Mouse (Mus musculus): ENCODE data around the gene Ddc.

Gene Ddc

GRCm38 (mm10) chr11:11844367-11844971 is 53.5 kb downstream of the Ddc start:
- DNase-seq (ENCODE audit: low spot score in 2 of 2): no peak

- DNase-seq (ENCODE audit: low spot score in 2 of 2): no peak
Observed at GRCm38 (mm10) chr11:11841590-11841989, 56.4 kb downstream of the Ddc start.

DNA sequence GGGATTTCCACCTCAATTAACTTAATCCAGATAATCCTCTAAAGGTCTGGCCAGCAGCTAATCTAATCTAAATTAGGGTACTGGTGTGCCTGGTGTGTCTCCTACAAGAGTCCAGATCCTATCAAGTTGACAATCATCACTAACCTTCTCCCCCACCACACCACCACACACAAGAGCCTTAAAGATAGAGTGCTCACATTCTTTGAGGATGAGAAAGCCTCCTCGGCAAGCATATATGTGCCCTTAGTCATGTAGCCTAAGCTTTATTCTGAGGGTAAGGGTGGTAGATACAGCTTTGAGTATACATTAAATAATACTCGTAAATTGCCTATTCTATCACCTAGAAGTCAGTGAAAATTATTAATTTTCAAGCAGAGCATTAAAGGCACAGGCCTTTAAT is 57.2 kb downstream of the Ddc start:
- DNase-seq (ENCODE audit: low spot score in 2 of 2): no peak

GRCm38 (mm10) chr11:11839874-11840273 is 58.1 kb downstream of the Ddc start:
- DNase-seq (ENCODE audit: low spot score in 2 of 2): no peak

- DNase-seq (ENCODE audit: low spot score in 2 of 2): no peak
Observed at GRCm38 (mm10) chr11:11837384-11837783, 60.6 kb downstream of the Ddc start.

- no peak for DNase-seq (ENCODE audit: low spot score in 2 of 2)
Observed at GRCm38 (mm10) chr11:11836713-11837370, 61.1 kb downstream of the Ddc start.

GRCm38 (mm10) chr11:11836262-11836661 is 61.7 kb downstream of the Ddc start:
- no peak for DNase-seq (ENCODE audit: low spot score in 2 of 2)

DNA sequence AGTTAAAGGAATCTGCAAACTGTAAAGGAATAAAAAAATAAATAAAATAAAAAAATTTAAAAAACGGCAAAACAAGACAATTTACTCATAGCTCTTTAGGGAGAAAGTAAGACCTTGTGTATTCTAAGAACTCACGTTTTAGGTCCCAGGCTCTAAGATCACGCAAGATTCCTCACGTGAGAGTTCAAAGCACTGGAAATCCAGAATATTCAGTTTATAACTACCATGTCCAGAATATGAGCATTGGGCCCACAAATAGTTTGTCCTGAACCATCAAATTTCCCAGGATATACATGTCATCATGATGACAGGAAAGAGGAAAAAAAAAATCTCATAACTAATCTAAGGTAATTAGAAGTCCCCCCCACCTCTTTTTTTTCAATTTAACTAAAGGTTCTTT is 62.2 kb downstream of the Ddc start:
- no peak for DNase-seq (ENCODE audit: low spot score in 2 of 2)

- no peak for DNase-seq (ENCODE audit: low spot score in 2 of 2)
Observed at GRCm38 (mm10) chr11:11835361-11835760, 62.6 kb downstream of the Ddc start.

GRCm38 (mm10) chr11:11833100-11833499 is 64.8 kb downstream of the Ddc start:
- no peak for DNase-seq (ENCODE audit: low spot score in 2 of 2)

DNA sequence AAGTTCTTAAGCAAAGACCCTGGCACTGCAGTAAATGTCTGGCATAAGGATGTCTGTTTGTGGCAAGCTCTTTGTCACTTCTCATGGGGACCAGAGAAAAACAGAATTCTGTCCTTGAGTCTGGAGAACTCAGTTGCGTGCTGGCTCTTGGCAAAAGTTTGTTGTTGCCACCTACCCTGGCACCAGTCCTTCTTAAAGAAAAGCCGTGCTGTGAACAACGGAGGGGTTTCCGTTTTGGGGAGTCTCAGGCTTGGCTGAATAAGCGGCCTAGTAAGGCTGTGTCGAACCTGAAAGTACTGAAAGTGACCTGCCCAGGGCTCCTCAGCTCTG is 65.2 kb downstream of the Ddc start:
- DNase-seq (ENCODE audit: low spot score in 2 of 2): no peak

GRCm38 (mm10) chr11:11831940-11832754 is 65.8 kb downstream of the Ddc start:
- DNase-seq (ENCODE audit: low spot score in 2 of 2): no peak

GRCm38 (mm10) chr11:11831526-11831925 is 66.4 kb downstream of the Ddc start:
- no peak for DNase-seq (ENCODE audit: low spot score in 2 of 2)

GRCm38 (mm10) chr11:11830884-11831495 is 67.0 kb downstream of the Ddc start:
- no peak for DNase-seq (ENCODE audit: low spot score in 2 of 2)

GRCm38 (mm10) chr11:11829161-11830000 is 68.6 kb downstream of the Ddc start:
- no peak for DNase-seq (ENCODE audit: low spot score in 2 of 2)

- no peak for DNase-seq (ENCODE audit: low spot score in 2 of 2)
Observed at GRCm38 (mm10) chr11:11828761-11829160, 69.2 kb downstream of the Ddc start.

DNA sequence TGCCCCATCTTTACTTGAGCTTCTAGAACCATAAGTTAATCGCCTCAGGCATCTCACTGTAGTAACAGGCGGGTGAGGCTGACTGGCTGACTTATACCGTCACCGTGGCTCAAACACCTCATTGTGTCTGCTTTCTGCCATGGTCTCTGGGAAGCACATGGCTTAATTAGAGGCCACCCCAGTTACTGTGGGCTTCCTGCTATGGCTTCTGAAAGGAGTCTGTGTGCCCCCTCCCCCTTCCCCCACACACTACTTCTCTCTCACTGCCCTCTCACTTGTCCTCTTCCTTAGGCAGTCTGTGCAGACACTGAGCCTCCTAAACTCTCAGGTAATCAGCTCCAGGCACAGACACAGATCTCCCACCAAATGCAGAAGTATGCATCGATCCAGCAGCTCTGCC is 69.7 kb downstream of the Ddc start:
- no peak for DNase-seq (ENCODE audit: low spot score in 2 of 2)

DNA sequence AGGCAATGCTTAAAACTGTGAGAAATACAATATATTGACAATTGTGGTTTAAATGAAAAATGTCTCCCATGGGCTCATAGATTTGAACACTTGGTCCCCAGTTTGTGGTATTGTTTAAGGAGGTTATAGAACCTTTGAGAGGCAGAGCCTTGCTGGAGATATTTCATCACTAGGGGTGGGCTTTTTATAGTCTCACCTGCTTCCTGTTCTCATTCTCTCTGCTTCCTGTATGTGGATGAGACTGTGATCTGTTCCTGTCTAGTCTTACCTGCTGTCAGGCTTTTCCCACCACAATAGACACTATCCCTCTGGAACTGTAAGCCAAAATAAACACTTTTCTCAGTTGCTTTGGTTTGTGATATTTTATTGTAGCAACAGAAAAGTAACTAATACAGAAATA is 71.5 kb downstream of the Ddc start:
- DNase-seq (ENCODE audit: low spot score in 2 of 2): no peak

DNA sequence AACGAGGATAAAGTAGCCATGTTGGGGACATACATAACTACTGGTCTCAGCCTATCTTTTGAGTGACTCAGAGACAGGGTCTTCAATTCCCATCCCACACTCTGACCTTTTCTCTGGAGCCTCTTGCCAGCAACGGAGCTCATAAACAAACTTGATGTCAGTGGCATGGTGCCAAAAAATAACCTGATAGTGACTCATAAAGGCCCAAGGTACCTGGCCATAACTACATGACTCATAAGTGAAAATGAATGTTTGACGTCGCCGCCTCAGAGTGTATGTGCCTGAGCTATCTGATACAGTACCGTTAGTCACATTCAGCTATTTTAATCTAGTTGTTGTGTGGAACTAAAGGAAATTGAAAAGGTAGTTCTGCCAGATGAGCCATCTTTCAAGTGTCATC is 72.3 kb downstream of the Ddc start:
- DNase-seq (ENCODE audit: low spot score in 2 of 2): no peak

DNA sequence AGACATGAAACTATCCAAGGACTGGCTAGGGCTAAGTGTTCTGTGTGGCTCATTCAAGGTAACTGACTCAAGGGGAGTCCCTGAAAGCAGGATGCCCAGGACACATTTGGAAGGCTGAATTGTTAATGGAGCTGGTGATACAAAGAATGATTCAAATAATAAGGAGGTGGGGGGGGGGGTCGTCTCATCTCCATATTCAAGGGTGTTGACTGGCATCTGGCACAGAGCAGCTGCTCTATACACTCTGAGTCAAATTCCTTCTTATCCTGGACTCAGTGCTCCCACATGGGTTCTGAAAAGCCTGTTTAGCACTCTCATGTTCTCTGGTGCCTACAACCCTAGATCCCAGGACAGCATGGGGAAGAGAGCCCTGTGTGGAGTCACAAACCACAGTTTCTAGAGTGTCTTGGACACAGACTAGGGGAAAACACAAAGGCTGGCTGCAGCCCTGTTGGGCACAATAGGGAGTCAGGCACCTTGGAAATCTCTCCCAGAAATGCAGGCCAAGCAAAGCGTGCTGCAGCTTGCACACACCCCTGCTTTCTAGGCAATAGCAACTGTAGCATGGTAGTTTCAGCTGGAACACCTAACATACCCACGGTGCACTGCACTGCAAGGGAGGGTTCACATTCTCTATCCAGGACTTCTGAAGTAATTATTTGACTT is 72.8 kb downstream of the Ddc start:
- no peak for DNase-seq (ENCODE audit: low spot score in 2 of 2)
